Mouse (Mus musculus) brain, adult 10 weeks (tissue): ENCODE results near the gene Gm11096. TPM values are rescaled to one million over a fixed set of nuclear protein-coding genes. Genes with fewer than 3 reads are reported as not detected.

Experiments used
- polyA plus RNA-seq: library from polyadenylated mRNA; stranded (reverse); fragments of 350-450 nt; fragmentation: Illumina TruSeq; extraction: RNeasy Lipid Tissue Mini Kit (QIAGEN cat#74804); gene quantifications from one replicate; pipeline ENCODE4 v1.2.3, GENCODE M21; 2015; ENCODE audit warnings: low read depth, low replicate concordance

Gm11096 gene
- polyA plus RNA-seq = not detected

DNA sequence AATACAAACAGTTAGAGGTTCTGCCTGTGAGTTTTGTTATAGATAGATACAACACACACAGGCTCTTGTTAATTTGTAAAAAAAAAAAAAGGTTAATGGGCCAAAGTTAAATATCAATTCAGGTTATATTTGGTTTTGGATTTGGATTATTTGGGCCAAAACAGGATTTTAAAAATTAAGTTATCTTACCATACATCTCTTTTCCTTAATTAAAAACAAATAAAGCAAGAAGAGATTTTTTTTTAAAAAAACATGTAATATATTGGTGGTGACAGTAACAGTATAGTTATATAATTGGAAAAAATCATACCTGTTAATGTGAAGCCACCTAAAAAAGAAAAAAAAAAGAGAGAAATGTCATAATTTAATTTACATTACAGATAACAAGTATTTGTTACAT, at the start of gene Gm11096:
Gm11096 (plus strand) TSS at position 301 of the 400 bp plus-strand sequence.

